Mouse (Mus musculus) gastrocnemius, postnatal 25 days (tissue): ENCODE data around the gene Plin1. TPM values are rescaled to one million over a fixed set of nuclear protein-coding genes. Genes with fewer than 3 reads are reported as not detected.

Experiments
- DNase-seq: peaks from one replicate; pipeline ENCODE4 v3.0.0; 2022
- long read RNA-seq, 2 experiments: library from polyadenylated mRNA; stranded (forward); transcript quantifications; one replicate each; pipeline ENCODE4 v2.0.0; 2021
- total RNA-seq, 2 experiments: library from RNA; stranded (reverse); gene quantifications; 1 replicate in 1 of 2; 2 replicates in 1 of 2; pipeline ENCODE4 v1.2.3; 2021

Gene Plin1
- 10 to 100 TPM in 1 of 2 experiments, 1 to 10 TPM in 1; 1.8 to 53.2 TPM for total RNA-seq
- long read RNA-seq, experiment 1, partial matches to known transcripts, result 1 of 4 reads
- long read RNA-seq, experiment 1, other reads (novel, unspliced or antisense), result 1 of 4 reads
- long read RNA-seq, experiment 2, partial matches to known transcripts, result 0 of 1 reads
- long read RNA-seq, experiment 2, other reads (novel, unspliced or antisense), result 0 of 1 reads

DNA sequence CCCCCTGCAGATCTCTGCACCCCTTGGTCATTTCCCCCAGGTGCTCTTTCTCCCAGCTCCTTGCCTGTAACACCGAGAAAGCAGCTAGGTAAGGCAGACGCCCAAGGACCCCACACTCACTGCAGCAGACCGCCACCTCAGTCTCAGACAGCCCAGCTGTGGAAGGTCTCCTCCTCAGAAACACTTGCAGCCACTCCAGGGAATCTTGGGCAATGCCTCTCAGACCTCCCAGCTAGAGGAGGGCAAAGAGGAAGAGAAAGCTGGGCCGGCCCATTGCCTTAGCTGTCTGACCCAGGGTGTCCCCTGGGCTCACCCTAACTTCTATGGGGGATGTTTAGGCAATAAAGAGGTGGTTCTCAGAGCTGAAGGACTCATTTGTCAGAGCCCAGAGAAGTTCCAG is at the start of gene Plin1:
Gene Plin1 (minus strand): TSS at position 282 of the 400 bp plus-strand sequence.
- DNase-seq, result no peak

DNA sequence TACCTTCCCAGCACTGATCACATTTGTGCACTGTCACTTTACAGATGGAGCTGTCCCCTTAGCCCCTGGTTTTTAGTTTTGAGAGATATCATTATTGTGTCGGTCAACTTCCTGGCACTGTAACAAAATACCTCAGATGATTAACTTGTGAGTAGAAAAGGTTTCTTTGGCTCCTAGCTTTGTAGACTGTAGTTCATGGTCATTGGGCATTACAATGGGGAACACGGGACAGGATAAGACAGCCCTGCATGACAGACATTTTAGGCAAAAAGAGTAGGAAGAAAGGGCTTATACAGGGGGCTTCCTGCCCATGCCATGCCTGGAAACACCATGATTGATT is 49.8 kb upstream of the Plin1 start:
- no peak for DNase-seq

DNA sequence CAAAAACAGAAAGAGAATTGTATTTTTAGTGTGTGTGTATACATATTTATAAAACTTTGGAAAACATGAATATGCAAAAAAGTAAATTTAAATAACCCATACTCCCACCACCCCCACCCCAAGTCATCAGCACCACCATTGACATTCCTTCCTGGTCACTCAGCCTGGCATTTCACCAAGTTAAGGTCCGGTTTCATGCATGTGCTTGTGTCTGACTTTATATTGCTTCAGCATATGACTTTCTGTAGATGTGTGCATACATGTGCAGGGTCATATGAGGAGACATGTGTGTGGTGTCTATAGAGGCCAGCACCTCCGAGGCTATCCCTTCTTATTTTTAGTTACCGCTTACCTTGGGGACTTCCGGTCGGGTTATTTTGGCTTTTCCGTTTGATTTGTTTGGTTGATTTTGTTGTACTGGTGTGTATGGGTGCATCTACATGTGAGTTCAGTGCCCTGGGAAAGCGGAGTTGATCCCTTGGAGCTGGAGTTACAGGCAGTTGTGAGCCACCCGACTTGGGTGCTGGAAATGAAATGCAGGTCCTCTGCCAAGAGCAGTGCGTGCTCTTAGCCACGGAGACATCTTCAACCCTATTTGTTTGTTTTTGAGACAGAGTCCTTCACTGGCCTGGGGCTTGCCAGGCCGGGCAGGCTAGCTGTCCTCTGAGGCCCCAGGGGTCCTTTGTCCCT is 49.3 kb upstream of the Plin1 start:
- DNase-seq, result no peak

DNA sequence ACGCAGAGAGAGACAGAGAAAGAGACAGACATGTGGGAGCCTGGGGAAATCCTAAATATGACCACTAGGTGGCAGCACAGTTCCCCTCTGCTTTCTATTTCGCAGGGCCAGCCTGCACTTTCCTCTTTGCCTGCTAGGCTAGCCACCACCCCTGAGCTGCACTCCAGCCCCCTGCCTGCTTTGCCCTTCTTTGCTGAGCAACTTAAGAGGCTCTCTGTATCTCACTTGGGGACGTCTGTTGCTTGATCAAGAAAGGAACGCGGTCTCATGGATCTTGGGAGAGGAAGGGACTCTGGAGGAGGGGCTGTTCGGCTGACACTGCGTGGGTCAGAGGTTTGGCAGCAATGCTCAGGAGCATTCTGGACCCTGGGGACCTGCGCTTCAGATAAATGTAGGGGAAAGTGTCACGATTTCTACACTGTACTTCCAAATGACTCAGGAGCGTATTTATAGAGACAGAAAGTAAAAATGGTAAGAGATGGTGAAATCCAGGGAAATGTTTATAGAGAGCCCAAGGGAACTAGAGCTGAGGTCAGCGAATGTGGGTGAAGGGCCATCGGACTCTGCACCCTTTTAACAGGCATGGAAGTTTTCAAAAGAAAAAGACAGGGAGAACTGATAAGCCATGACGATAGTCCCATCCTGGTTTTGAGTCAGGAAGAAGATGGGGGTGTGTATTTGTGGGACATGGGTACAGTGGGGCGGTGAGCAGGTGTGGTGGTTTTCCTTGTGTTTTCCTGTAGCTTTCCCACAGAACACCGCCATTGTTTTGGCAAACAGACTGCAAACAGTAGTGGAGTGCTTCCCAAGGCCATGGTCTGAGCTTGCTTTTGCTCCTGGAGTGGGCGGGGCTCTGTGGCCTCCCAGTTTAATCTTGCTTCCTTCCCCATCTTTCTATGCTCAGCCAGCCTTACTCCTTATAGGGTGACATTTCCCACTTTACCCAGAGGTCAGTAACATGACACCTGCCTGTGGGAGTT is 48.2 kb upstream of the Plin1 start:
- peak; percentile 47 for DNase-seq

DNA sequence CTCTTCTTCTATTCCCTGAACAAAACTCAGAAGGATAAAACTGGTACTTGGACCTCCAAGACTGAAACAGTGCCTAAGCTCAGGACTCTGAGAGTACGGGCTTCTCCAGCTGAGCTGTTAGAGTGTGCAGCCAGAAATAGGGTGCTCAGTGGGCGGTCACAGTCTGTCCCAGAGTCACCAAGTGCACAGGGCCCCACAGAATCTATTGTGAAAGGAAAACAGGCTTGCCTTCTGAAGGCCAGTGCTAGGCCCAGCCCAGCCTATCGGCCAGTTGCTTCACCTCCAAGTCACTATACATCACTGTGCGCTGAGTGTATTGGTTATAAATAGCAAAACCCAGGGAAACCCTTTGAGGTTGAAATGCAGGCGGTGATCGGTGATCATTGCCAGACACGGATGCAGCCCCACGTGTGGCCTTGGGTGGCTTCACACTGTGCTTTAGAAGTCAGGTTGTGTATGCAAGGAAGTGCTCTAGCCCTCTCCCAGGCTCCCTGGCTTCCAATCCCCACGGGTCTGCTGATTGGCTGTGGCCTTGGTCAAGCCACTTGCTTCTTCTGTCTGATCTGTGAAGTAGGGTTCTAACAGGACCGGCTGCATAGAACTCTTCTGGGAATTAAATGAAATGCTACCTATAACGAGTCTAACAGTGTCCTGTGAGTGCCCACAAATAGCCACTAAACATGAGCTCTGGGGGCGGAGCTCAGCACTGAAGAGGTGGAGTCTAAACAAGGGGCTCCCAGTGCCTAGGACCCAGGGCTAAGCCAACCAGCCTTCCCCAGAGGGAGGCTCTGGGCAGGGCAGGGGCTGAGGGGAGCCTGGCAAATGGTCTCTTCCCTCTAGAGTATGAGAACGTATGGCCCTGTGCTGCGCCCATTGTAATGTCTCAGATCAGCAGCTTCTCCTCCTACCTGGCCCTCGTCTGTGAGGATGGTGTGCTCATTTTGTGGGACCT is 39.1 kb upstream of the Plin1 start:
- DNase-seq, result no peak

DNA sequence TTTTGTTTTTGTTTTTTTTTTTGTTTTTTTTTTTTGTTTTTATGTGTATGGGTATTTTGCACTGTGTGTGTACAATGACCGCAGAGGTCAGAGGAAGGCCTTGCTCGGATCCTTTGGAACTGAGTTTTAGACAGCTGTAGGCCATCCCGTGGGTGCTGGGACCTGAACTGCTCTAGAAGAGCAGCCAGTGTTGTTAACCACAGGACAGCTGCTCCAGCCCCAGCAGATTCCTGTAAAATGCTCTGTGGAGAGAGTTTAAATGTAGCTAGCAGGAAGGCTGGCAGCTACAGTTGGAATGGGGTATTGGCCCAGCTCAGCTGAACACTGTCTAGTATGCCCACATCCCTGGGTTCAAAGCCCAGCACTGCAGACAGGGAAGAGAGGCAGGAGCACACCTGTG is 37.0 kb upstream of the Plin1 start:
- DNase-seq, result no peak

DNA sequence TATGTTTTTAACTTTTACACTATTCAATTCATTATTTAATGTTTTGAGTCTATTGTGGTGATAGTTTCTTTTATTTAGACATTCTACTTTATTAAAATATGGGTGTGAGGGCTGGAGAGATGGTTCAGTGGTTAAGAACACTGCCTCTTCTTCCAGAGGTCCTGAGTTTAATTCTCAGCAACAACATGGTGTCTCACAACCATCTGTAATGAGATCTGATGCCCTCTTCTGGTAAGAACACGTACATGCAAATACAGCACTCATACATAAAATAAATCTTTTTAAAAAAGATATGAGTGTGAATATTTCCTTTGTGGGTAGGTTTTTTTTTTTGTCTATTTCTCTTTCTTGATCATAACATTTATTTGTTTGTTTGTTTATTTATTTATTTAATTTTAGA is 33.3 kb upstream of the Plin1 start:
- DNase-seq, result no peak

DNA sequence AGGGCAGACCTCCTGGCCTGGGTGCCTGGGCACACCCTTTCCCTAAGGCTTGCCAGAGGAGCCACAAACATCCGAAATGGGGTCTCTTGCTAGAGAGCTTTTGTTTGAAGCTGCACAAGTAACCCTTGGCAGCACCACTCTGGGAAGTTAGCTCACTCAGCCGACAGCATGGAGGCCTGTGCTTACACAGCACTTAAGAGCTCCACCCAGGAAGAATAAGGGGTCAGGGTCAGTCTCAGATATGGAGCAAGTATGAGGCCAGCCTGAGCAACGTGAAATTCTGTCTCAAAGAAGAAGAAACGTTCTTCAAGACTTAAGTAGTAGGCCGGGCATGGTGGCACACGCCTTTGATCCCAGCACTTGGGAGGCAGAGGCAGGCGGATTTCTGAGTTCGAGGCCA is 29.4 kb upstream of the Plin1 start:
- no peak for DNase-seq

DNA sequence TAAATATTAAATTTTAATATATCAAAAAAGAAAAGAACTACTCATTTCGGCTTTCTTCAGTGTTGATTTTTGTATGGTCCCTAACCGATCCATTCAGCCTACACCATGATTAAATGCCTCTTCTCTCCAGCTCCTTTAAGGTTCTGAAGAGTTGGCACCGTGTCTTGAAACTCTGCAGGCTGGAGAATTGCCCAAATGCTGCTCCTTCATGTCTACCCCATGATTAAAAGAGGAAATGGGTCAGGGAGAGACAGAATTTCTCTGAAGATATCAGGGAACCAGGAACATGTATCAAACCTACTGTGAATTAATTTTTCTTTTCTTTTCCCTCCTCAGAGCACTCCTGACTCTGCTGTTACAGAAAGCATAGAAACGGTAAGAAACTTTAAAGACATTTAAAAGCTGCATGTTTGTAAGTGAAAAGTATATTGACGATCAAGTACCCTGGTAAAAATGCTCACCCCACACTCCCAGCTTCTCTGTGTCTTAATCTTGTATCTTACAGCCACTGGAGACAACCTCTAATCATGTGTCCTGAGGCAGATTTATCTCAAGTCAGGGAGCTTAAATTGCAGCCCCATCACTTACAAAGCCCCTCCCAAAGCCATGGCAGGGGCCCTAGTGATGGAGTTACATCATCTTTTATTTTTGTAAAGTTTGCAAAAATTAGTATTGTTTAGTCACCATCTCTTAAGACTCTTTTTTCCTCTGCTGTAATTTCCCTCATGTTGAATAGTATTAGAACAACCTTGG is 28.6 kb upstream of the Plin1 start:
- no peak for DNase-seq

DNA sequence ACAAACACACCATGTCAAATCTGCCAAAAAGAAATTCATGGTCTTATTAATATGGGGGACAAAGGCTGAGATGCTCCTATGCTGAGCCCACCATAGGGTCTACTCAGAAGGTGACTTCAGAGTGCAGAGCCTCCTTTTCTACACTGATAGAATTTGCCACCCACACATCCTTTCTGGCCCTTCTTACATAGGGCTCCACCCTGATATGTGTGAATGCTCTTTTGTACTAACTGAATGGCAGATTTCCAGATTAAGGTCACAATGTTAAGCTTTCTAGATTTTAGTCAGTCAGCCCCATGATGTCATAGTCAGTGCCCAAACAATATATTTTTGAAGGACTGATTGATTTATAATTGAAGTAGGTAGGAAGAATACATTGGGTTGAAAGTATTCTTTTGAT is 27.1 kb upstream of the Plin1 start:
- no peak for DNase-seq

DNA sequence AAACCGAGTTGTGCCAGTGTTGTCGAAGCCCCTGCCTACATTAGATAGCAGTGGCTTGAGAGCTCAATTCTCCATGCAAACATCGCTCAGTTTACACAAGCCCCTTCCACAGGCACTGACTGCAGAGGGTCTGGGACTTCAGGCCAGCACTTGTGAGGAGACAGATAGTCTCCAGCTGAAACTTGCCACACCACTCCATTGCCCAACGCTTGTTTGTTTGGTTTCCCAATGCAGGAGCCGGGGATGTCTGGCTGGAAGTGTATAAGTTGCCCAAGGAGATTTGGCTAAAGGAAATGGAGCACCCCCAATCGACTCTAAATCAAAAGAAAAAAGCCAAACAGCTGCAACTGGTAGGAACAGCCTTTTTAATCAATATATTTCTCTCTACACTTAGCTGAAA is 25.5 kb upstream of the Plin1 start:
- DNase-seq, result no peak

DNA sequence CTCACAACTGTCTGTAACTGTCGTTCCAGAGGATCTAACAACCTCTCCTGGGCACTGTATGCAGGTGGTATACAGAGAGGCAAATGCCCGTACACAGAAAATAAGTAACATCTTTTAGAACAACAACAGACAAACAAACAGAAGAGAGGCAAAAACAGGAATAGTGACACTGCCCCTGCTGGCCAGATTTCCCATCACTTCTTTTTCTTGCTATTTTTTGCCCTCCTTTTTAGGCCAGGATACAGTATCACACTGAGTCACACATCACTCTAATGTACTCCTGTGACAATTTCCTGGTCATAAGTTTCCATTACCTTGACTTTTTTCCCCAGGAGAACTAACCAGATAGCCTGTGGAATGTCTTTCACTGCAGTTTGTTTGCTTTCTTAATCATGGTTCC is 23.6 kb upstream of the Plin1 start:
- DNase-seq, result no peak

DNA sequence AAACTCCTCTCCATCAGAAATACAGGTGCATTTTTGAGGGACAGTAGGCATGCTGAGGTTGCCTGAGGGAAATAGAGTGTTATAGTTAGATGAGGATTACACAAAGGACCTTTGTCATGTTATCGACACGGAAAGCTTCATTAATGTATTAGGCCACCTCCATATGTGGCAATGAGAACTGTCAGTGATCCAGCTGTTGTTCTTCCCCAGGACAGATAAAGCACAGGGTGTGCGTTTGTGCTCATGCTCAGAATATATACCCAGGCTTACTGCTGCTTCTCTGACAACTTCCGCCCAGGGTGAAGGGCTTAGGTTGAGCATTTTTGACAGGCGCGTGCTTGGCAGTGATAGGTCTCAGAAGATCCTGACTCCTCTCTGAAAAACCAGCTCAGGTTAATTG is 16.8 kb upstream of the Plin1 start:
- DNase-seq, result no peak

DNA sequence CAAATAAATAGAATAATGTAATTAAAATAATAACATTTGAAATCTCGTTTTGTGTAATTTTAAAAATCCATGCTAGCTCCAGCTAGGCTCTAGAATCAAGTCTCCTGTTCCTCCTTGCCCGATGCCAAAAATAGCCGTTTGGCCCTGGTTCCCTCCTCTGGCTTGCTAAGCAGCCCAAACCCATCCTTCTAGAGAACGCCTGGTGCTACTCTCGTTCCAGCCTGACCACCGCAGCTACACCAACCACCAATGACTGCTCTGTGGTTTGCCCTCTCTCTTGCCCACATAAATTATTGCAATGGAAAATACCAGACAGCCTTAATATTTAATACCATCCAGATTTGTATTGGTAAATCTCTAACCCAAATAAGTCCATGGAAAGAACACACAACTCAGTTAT is 15.0 kb upstream of the Plin1 start:
- DNase-seq, result no peak

DNA sequence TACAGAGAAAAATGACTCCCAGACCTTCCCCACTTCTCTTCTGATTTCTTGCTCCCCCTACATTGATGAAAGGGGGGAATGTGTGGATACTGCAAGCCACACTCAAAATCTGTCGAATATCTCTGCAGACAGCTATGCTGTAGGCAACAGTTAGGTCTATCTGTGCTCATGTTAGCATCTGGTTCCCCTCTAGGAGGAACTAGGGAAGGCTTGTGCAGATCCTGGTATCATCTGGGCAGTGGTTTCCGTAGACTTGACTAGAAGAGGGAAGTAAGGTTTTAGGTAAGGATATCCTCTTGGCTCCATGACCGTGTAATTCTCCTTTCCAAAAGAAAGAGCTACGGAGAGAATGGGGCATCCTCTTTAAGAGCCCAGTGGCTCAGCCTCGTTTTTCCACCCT is 11.9 kb upstream of the Plin1 start:
- no peak for DNase-seq

DNA sequence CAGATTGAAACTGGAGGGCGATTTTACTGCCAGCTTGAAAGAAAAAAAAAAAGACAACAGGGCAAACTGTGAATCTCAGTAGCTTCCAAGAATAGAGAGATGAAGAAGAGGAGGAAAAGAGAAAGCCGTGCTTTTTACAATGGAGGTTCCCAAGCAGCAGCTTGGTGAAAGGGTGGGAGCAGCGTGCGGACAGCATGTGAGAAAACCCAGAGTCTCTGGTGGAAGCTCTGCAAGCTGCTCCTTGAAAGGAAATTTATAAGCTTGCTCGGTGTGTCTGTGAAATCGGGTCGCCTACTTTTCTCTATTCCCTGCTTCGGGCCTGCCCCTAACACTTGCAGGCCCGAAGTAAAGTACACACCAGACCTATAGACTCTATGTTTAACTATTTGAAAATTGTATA is 11.3 kb upstream of the Plin1 start:
- no peak for DNase-seq

DNA sequence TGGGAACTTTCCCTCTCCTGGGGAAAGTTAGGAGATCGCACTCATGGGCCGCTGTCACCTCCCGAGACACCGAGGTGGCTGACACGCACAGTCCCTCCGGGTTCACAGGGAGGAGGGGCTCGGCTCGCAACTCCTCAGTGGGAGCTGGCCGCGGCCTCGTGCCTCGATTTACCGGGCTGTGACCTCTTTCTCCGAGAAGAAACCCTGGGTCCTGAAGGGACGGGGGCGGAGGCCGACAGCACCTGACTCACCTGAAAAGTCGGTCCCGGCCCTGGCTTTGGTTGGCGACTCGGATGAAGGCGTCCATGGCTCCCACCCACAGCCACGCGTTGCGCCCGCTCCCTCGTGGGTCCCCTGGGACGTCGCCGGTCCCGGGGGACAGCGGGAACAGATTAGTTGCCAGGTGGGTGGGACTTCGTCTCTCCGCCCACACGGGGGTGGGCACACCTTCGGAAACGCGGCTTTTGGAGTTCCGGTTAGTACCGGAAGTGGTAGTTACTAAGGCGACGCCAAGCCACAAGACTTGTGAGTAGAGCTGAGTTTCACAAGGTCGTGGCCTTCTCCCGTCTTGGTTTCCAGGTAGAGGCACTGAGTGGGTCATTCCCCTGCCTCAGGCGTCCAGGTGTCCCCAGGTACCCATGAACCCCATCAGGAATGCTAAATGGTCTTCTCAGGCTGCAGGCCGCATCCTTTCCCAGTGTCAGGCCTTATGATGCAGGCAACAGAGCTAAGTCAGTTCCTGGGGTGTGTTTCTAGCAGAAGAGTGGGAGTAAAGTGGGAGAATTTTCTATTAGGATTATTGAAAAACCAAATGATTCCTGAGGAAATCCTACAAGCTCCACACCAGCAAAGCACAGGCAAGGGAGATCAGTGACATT is 10.2 kb upstream of the Plin1 start, which contains the start of the genes Pex11a and Wdr93:
Gene Pex11a (minus strand): TSS at position 473 of the 878 bp plus-strand sequence.
Gene Wdr93 (plus strand): TSS at position 505 of the 878 bp plus-strand sequence.
- DNase-seq, result peak; percentile 65

DNA sequence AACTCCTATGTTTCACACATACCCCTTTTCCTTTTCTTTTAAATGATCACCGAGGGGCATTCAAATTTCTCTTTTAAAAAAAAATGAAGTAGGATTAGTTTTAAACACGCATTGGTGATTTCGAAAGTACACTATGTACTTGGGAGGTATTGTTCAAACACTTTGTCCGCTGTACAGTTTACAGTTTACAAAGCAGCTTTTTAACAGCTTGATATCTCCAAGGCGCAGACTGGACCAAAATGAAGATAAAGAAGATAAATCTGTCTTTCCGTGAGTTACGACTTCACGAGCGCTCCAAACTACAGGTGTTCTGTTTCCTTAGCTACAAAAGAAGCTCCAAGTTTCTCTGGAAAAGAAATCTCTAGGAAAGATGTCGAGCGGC is 9.6 kb upstream of the Plin1 start:
- no peak for DNase-seq

DNA sequence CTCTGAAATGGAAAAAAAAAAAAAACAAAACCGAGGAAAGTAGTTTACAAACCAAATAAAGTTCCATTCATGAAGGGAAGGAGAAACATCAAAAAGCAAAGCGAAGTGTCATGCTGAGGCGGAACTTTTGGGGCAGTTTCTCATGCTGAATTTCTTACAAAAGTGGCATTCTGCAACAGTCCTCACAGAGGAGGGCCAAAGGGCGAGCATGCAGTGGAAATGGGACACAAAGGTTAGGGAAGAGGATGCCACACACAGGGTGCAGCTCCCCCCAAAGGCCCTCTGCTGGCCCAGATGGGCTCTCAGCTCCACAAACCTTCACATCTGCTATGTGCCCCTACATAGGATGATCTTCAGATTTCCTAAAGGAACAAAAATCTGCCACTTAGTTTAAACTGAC is 7.6 kb upstream of the Plin1 start:
- no peak for DNase-seq

DNA sequence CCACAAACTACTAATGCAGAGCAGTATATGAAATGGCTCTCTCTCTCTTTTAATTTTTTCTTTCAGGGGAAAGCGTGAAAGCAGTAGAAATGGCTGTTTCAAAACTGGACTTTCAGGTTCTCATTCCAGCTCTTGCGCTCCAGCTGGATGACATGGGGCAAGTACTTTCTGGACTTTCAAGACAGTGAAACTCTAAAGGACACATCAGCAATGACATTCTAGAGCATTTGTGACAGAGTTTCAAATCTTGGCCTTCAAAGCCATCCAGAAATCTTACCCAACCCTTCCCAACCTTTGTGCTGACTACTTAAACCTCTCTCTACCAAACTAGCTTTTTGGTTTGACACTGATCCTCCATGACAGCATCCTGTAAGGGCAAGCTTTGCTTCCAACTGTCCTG is 6.2 kb upstream of the Plin1 start:
- DNase-seq, result no peak
